31 mouse cellular contexts compared by ENCODE assay signal in the genomic region with DNA sequence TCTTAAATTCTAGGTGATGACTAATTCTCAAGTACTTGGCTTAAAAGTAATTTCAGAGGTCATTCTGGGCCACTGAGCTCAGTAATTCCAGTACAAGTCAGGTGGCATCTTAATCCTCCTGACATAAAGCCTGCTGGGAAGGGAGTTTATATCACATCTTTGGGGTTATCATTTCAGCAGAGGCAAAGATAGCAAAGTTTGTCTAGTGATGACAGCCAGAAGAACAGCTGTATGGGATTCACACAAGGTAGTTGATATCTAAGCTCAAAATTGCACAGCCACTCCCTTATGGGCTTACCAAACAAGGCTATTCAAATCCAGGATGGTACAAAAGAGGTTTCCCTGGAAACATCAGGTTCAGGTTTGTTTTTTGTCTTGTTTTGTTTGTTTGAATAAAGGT. TPM values are rescaled to one million over a fixed set of nuclear protein-coding genes. Genes with fewer than 3 reads are reported as not detected.
"Had no signal": no experiment of that assay in that cellular context is flagged by ENCODE, and none has a peak within 500 bp of the region (broad histone marks: within the 10 kb centered on the region; RNA-seq: fewer than 3 reads in every experiment).

No protein-coding gene starts in this region.

- H3K4me1 ChIP-seq: embryonic facial prominence, embryonic 10.5 days; embryonic facial prominence, embryonic 12.5 days; embryonic facial prominence, embryonic 13.5 days; embryonic facial prominence, embryonic 15.5 days; forebrain, embryonic 10.5 days; forebrain, embryonic 12.5 days; forebrain, embryonic 13.5 days; forebrain, embryonic 15.5 days had no signal

- H3K9ac ChIP-seq: embryonic facial prominence, embryonic 12.5 days; embryonic facial prominence, embryonic 13.5 days; embryonic facial prominence, embryonic 15.5 days; forebrain, embryonic 12.5 days; forebrain, embryonic 13.5 days; forebrain, embryonic 15.5 days; forebrain, postnatal 0 days had no signal

- DNase-seq: cerebellum, adult 8-10 months; cerebellum, adult 9-10 months; cerebellum, adult 9-11 months; cerebellum, postnatal 10 days; cerebellum, postnatal 14 days; cerebellum, postnatal 25 days; cerebellum, postnatal 36 days; embryo, embryonic 11 days; forebrain, postnatal 0 days; gastrocnemius, adult 2 months; gastrocnemius, postnatal 10 days; gastrocnemius, postnatal 14 days; gastrocnemius, postnatal 25 days; gastrocnemius, postnatal 36 days; heart, adult 11 months; heart, adult 18-20 months had no signal

- H3K4me3 ChIP-seq: embryonic facial prominence, embryonic 10.5 days; embryonic facial prominence, embryonic 12.5 days; embryonic facial prominence, embryonic 13.5 days; embryonic facial prominence, embryonic 15.5 days; erythroblast, embryonic 14.5 days; forebrain, embryonic 10.5 days; forebrain, embryonic 12.5 days; forebrain, embryonic 13.5 days; forebrain, embryonic 15.5 days; gastrocnemius, adult 2 months had no signal

- H3K27me3 ChIP-seq: embryonic facial prominence, embryonic 12.5 days; embryonic facial prominence, embryonic 13.5 days; embryonic facial prominence, embryonic 15.5 days; forebrain, embryonic 12.5 days; forebrain, embryonic 13.5 days; forebrain, embryonic 15.5 days had no signal

- H3K27ac ChIP-seq: embryonic facial prominence, embryonic 10.5 days; embryonic facial prominence, embryonic 12.5 days; embryonic facial prominence, embryonic 13.5 days; embryonic facial prominence, embryonic 15.5 days; forebrain, embryonic 10.5 days; forebrain, embryonic 12.5 days; forebrain, embryonic 13.5 days; forebrain, embryonic 15.5 days; gastrocnemius, adult 2 months had no signal

- H3K36me3 ChIP-seq: embryonic facial prominence, embryonic 10.5 days; embryonic facial prominence, embryonic 12.5 days; embryonic facial prominence, embryonic 13.5 days; embryonic facial prominence, embryonic 15.5 days; forebrain, embryonic 10.5 days; forebrain, embryonic 12.5 days; forebrain, embryonic 15.5 days had no signal

RNA-seq across cellular contexts. Expression of gene Smpx, which starts 43.7 kb away (rescaled TPM):
- total RNA-seq: common myeloid progenitor, adult 5-6 weeks; forebrain, postnatal 0 days; granulocyte monocyte progenitor cell, adult 5-6 weeks had no signal
- polyA plus RNA-seq: cortical plate, adult 2 months; erythroblast, embryonic 14.5 days; forebrain, embryonic 10.5 days; forebrain, embryonic 11.5 days; forebrain, embryonic 12.5 days; forebrain, embryonic 13.5 days; forebrain, embryonic 14.5 days; forebrain, embryonic 16.5 days; forebrain, postnatal 0 days had no signal

RNA-seq across cellular contexts. Expression of gene Mbtps2, which starts 56.5 kb away (rescaled TPM):
- polyA plus RNA-seq: erythroblast, embryonic 14.5 days had no signal
